Mouse (Mus musculus) stomach, embryonic 15.5 days (tissue): ENCODE data around the gene Dmrtb1. TPM values are rescaled to one million over a fixed set of nuclear protein-coding genes. Genes with fewer than 3 reads are reported as not detected.
A peak's percentile ranks its signal among the peaks of the same experiment; 100 is the strongest.

Experiments
- ATAC-seq: fragments of 200-750 bp; cut with Nextera tagmentation; 2 replicates; pipeline ENCODE4 v1.8.0; 2017; ENCODE audit warnings: low read depth, moderate number of reproducible peaks, moderate TSS enrichment; ENCODE audit not compliant: insufficient read depth, low FRiP score
- H3K27ac ChIP-seq: fragments of 300-500 bp; sonication (generic); 2 replicates; pipeline ENCODE4 v1.5.1; 2015; ENCODE audit warnings: mild to moderate bottlenecking, inconsistent platforms
- H3K27me3 ChIP-seq: fragments of 300-500 bp; sonication (generic); replicated peaks from 2 replicates; pipeline ENCODE4 v1.6.1; 2015; ENCODE audit warnings: inconsistent platforms
- H3K36me3 ChIP-seq: fragments of 300-500 bp; sonication (generic); 2 replicates; pipeline ENCODE4 v1.6.1; 2015; ENCODE audit warnings: inconsistent platforms
- H3K4me1 ChIP-seq: fragments of 300-500 bp; sonication (generic); 2 replicates; pipeline ENCODE4 v1.6.1; 2015; ENCODE audit warnings: inconsistent platforms
- H3K4me2 ChIP-seq: fragments of 300-500 bp; sonication (generic); 2 replicates; pipeline ENCODE4 v1.6.1; 2015; ENCODE audit warnings: mild to moderate bottlenecking, inconsistent platforms
- H3K4me3 ChIP-seq: fragments of 300-500 bp; sonication (generic); replicated peaks from 2 replicates; pipeline ENCODE4 v1.5.1; 2015; ENCODE audit warnings: inconsistent platforms
- H3K9ac ChIP-seq: fragments of 300-500 bp; sonication (generic); 2 replicates; pipeline ENCODE4 v1.6.1; 2015; ENCODE audit warnings: inconsistent platforms
- H3K9me3 ChIP-seq: fragments of 300-500 bp; sonication (generic); 2 replicates; pipeline ENCODE4 v1.6.1; 2016; ENCODE audit warnings: inconsistent platforms
- WGBS: fragments of 180-500 bp; shearing (Covaris S2); methylation state at CpG from one replicate; pipeline ENCODE4 v1.1.7; 2015; 5-methylcytosine and 5-hydroxymethylcytosine counted together
- polyA plus RNA-seq: library from polyadenylated mRNA; unstranded; fragments of >200 nt; fragmentation: Nextera tagmentation; extraction: Ambion mirVana; gene quantifications from 2 replicates; pipeline ENCODE4 v1.2.1, GENCODE M21; 2015

Gene Dmrtb1
- polyA plus RNA-seq, 1 experiment from 2014 or later, result 0.10 TPM

- Histone ChIP-seq H3K9me3 (no peaks in the 10 kb centered on the region), H3K4me1 (no peaks in the 10 kb centered on the region), H3K27me3 (peaks cover 6% of the 10 kb centered on the region), H3K9ac (no peak overlapping the region), H3K27ac (no peak overlapping the region), H3K4me2 (no peak overlapping the region), H3K36me3 (no peaks in the 10 kb centered on the region), H3K4me3 (no peak overlapping the region)
- no peak for ATAC-seq
- WGBS, result 21% methylated on average over 5 of the region's 5 CpGs
Measured at GRCm38 (mm10) chr4:107674322-107674644, 9.7 kb downstream of the Dmrtb1 start.

- no peaks in the 10 kb centered on the region for H3K36me3 ChIP-seq
- no peak overlapping the region for H3K27ac ChIP-seq
- no peaks in the 10 kb centered on the region for H3K9me3 ChIP-seq
- no peak overlapping the region for H3K9ac ChIP-seq
- 20% methylated on average over 23 of the region's 23 CpGs for WGBS
- H3K4me1 ChIP-seq, result no peaks in the 10 kb centered on the region
- ATAC-seq, result peak; percentile 81
- no peak overlapping the region for H3K4me3 ChIP-seq
- H3K27me3 ChIP-seq, result peaks cover 6% of the 10 kb centered on the region
- no peak overlapping the region for H3K4me2 ChIP-seq
Measured at GRCm38 (mm10) chr4:107673638-107674321, 10.2 kb downstream of the Dmrtb1 start.

- ATAC-seq, result no peak
- 58% methylated on average over 5 of the region's 5 CpGs for WGBS
Measured at GRCm38 (mm10) chr4:107670731-107671130, 13.3 kb downstream of the Dmrtb1 start.

GRCm38 (mm10) chr4:107668514-107668913 is 15.5 kb downstream of the Dmrtb1 start:
- Histone ChIP-seq H3K36me3 (no peaks in the 10 kb centered on the region), H3K4me3 (no peak overlapping the region), H3K9ac (no peak overlapping the region), H3K27me3 (peaks cover 4% of the 10 kb centered on the region), H3K4me2 (no peak overlapping the region), H3K27ac (no peak overlapping the region), H3K9me3 (no peaks in the 10 kb centered on the region), H3K4me1 (no peaks in the 10 kb centered on the region)
- WGBS, result 93% methylated on average over 2 of the region's 2 CpGs
- ATAC-seq, result no peak

More at GRCm38 (mm10) chr4:107670731-107671130, 13.3 kb downstream of the Dmrtb1 start:
- no peak overlapping the region for H3K27ac ChIP-seq
- no peak overlapping the region for H3K4me2 ChIP-seq
- H3K27me3 ChIP-seq, result peaks cover 6% of the 10 kb centered on the region
- H3K9me3 ChIP-seq, result no peaks in the 10 kb centered on the region
- H3K4me1 ChIP-seq, result no peaks in the 10 kb centered on the region
- H3K36me3 ChIP-seq, result no peaks in the 10 kb centered on the region
- H3K9ac ChIP-seq, result no peak overlapping the region
- no peak overlapping the region for H3K4me3 ChIP-seq

GRCm38 (mm10) chr4:107660649-107661048 is 23.4 kb downstream of the Dmrtb1 start:
- Histone ChIP-seq H3K4me3 (no peak overlapping the region), H3K27me3 (no peaks in the 10 kb centered on the region), H3K36me3 (no peaks in the 10 kb centered on the region), H3K9ac (no peak overlapping the region), H3K4me1 (no peaks in the 10 kb centered on the region), H3K4me2 (no peak overlapping the region), H3K9me3 (no peaks in the 10 kb centered on the region), H3K27ac (no peak overlapping the region)
- no peak for ATAC-seq
- WGBS, result 79% methylated on average over 11 of the region's 11 CpGs

GRCm38 (mm10) chr4:107653280-107653643 is 30.8 kb downstream of the Dmrtb1 start:
- 67% methylated on average over 5 of the region's 5 CpGs for WGBS
- H3K27ac ChIP-seq, result no peak overlapping the region
- 0 out of 2 replicates have a peak, but pooled peaks have one; percentile 6 for ATAC-seq
- no peak overlapping the region for H3K4me3 ChIP-seq
- H3K27me3 ChIP-seq, result 0 out of 2 replicates have a peak, but pooled peaks cover 4% of the 10 kb centered on the region
- H3K4me1 ChIP-seq, result 0 out of 2 replicates have a peak, but pooled peaks cover 4% of the 10 kb centered on the region
- no peak overlapping the region for H3K4me2 ChIP-seq
- H3K9me3 ChIP-seq, result no peaks in the 10 kb centered on the region
- no peak overlapping the region for H3K9ac ChIP-seq
- H3K36me3 ChIP-seq, result no peaks in the 10 kb centered on the region

GRCm38 (mm10) chr4:107652598-107653279 is 31.3 kb downstream of the Dmrtb1 start:
- Histone ChIP-seq H3K27me3 (0 out of 2 replicates have a peak, but pooled peaks cover 4% of the 10 kb centered on the region), H3K9me3 (no peaks in the 10 kb centered on the region), H3K36me3 (no peaks in the 10 kb centered on the region), H3K4me3 (no peak overlapping the region), H3K4me2 (peak overlapping the region; percentile 35), H3K9ac (no peak overlapping the region), H3K27ac (no peak overlapping the region), H3K4me1 (0 out of 2 replicates have a peak, but pooled peaks cover 4% of the 10 kb centered on the region)
- ATAC-seq, result peak; percentile 67; the same call in 1 of the 2 replicates
- 10% methylated on average over 7 of the region's 7 CpGs for WGBS

GRCm38 (mm10) chr4:107651021-107651496 is 33.0 kb downstream of the Dmrtb1 start:
- Histone ChIP-seq H3K27me3 (0 out of 2 replicates have a peak, but pooled peaks cover 4% of the 10 kb centered on the region), H3K36me3 (no peaks in the 10 kb centered on the region), H3K4me1 (0 out of 2 replicates have a peak, but pooled peaks cover 4% of the 10 kb centered on the region), H3K9ac (no peak overlapping the region), H3K4me2 (no peak overlapping the region), H3K9me3 (no peaks in the 10 kb centered on the region), H3K4me3 (no peak overlapping the region), H3K27ac (no peak overlapping the region)
- WGBS, result 34% methylated on average over 12 of the region's 12 CpGs
- no peak; the same call in 1 of the 2 replicates for ATAC-seq

GRCm38 (mm10) chr4:107648959-107649485 is 35.0 kb downstream of the Dmrtb1 start:
- H3K4me2 ChIP-seq, result no peak overlapping the region
- ATAC-seq, result no peak
- WGBS, result 68% methylated on average over 5 of the region's 5 CpGs
- H3K4me1 ChIP-seq, result 0 out of 2 replicates have a peak, but pooled peaks cover 4% of the 10 kb centered on the region
- H3K9me3 ChIP-seq, result no peaks in the 10 kb centered on the region
- no peaks in the 10 kb centered on the region for H3K36me3 ChIP-seq
- H3K4me3 ChIP-seq, result no peak overlapping the region
- no peak overlapping the region for H3K27ac ChIP-seq
- H3K9ac ChIP-seq, result no peak overlapping the region
- H3K27me3 ChIP-seq, result 0 out of 2 replicates have a peak, but pooled peaks cover 1% of the 10 kb centered on the region

- H3K4me3 ChIP-seq, result no peak overlapping the region
- WGBS, result 69% methylated on average over 4 of the region's 4 CpGs
- no peak overlapping the region for H3K27ac ChIP-seq
- no peaks in the 10 kb centered on the region for H3K9me3 ChIP-seq
- no peak overlapping the region for H3K4me2 ChIP-seq
- ATAC-seq, result no peak
- no peaks in the 10 kb centered on the region for H3K4me1 ChIP-seq
- no peaks in the 10 kb centered on the region for H3K27me3 ChIP-seq
- no peak overlapping the region for H3K9ac ChIP-seq
- no peaks in the 10 kb centered on the region for H3K36me3 ChIP-seq
Measured at GRCm38 (mm10) chr4:107641624-107642023, 42.4 kb downstream of the Dmrtb1 start.

GRCm38 (mm10) chr4:107638303-107638702 is 45.7 kb downstream of the Dmrtb1 start:
- H3K4me1 ChIP-seq, result no peaks in the 10 kb centered on the region
- H3K36me3 ChIP-seq, result no peaks in the 10 kb centered on the region
- H3K9ac ChIP-seq, result no peak overlapping the region
- no peak overlapping the region for H3K4me3 ChIP-seq
- H3K9me3 ChIP-seq, result no peaks in the 10 kb centered on the region
- no peak overlapping the region for H3K27ac ChIP-seq
- no peak for ATAC-seq
- H3K27me3 ChIP-seq, result no peaks in the 10 kb centered on the region
- H3K4me2 ChIP-seq, result no peak overlapping the region
- 75% methylated on average over 10 of the region's 10 CpGs for WGBS

- Histone ChIP-seq H3K4me3 (no peak overlapping the region), H3K27ac (no peak overlapping the region), H3K4me1 (no peaks in the 10 kb centered on the region), H3K27me3 (no peaks in the 10 kb centered on the region), H3K9me3 (no peaks in the 10 kb centered on the region), H3K36me3 (no peaks in the 10 kb centered on the region), H3K4me2 (no peak overlapping the region), H3K9ac (no peak overlapping the region)
- 52% methylated on average over 3 of the region's 3 CpGs for WGBS
- ATAC-seq, result no peak
Measured at GRCm38 (mm10) chr4:107637670-107638069, 46.4 kb downstream of the Dmrtb1 start.
